Mouse (Mus musculus) embryo, embryonic 10.5 days (tissue): ENCODE measurements at regions not wholly inside any gene's neighbourhood (a gene's known extent, or its start where the extent isn't known, plus 50 kb on each side); places are given as distances from the start of the nearest gene placed in this dataset.

Source experiments
- DNase-seq: peaks from one replicate; pipeline ENCODE4 v3.0.0-alpha.2; 2015; ENCODE audit warnings: low spot score

- no peak for DNase-seq
Observed at GRCm38 (mm10) chr13:90376207-90376606, 286.8 kb upstream of the Xrcc4 start.

GRCm38 (mm10) chr13:90371415-90372150 lies 282.2 kb upstream of the Xrcc4 start:
- no peak for DNase-seq

- no peak for DNase-seq
Observed at GRCm38 (mm10) chr13:90370746-90371414, 281.5 kb upstream of the Xrcc4 start.

- DNase-seq: no peak
Observed at GRCm38 (mm10) chr13:90364518-90365027, 275.2 kb upstream of the Xrcc4 start.

GRCm38 (mm10) chr13:90359861-90360601 lies 270.6 kb upstream of the Xrcc4 start:
- no peak for DNase-seq

- no peak for DNase-seq
Observed at GRCm38 (mm10) chr13:90358149-90358548, 268.7 kb upstream of the Xrcc4 start.

GRCm38 (mm10) chr13:90355602-90356001 lies 266.2 kb upstream of the Xrcc4 start:
- DNase-seq: no peak

GRCm38 (mm10) chr13:90342823-90343222 lies 253.4 kb upstream of the Xrcc4 start:
- no peak for DNase-seq

- no peak for DNase-seq
Observed at GRCm38 (mm10) chr13:90341597-90342212, 252.3 kb upstream of the Xrcc4 start.

GRCm38 (mm10) chr13:90340647-90341160 lies 251.3 kb upstream of the Xrcc4 start:
- no peak for DNase-seq

- DNase-seq: no peak
Observed at GRCm38 (mm10) chr13:90337591-90337990, 248.2 kb upstream of the Xrcc4 start.

GRCm38 (mm10) chr13:90335741-90336037 lies 246.3 kb upstream of the Xrcc4 start:
- DNase-seq: no peak

- DNase-seq: no peak
Observed at GRCm38 (mm10) chr13:90334934-90335740, 245.7 kb upstream of the Xrcc4 start.

- DNase-seq: no peak
Observed at GRCm38 (mm10) chr13:90334286-90334685, 244.9 kb upstream of the Xrcc4 start.

GRCm38 (mm10) chr13:90325226-90325625 lies 235.8 kb upstream of the Xrcc4 start:
- no peak for DNase-seq

- DNase-seq: no peak
Observed at GRCm38 (mm10) chr13:90313209-90313978, 224.0 kb upstream of the Xrcc4 start.

- no peak for DNase-seq
Observed at GRCm38 (mm10) chr13:90310482-90310881, 221.1 kb upstream of the Xrcc4 start.

GRCm38 (mm10) chr13:90300481-90300880 lies 211.1 kb upstream of the Xrcc4 start:
- no peak for DNase-seq

- DNase-seq: no peak
Observed at GRCm38 (mm10) chr13:90294648-90295007, 205.2 kb upstream of the Xrcc4 start.
